Mouse (Mus musculus) thymus, postnatal 25 days (tissue): ENCODE data around the gene Ppm1g.
A peak's percentile ranks its signal among the peaks of the same experiment; 100 is the strongest.

Source experiments
- DNase-seq: peaks from one replicate; pipeline ENCODE4 v3.0.0; 2022

Gene Ppm1g

DNA sequence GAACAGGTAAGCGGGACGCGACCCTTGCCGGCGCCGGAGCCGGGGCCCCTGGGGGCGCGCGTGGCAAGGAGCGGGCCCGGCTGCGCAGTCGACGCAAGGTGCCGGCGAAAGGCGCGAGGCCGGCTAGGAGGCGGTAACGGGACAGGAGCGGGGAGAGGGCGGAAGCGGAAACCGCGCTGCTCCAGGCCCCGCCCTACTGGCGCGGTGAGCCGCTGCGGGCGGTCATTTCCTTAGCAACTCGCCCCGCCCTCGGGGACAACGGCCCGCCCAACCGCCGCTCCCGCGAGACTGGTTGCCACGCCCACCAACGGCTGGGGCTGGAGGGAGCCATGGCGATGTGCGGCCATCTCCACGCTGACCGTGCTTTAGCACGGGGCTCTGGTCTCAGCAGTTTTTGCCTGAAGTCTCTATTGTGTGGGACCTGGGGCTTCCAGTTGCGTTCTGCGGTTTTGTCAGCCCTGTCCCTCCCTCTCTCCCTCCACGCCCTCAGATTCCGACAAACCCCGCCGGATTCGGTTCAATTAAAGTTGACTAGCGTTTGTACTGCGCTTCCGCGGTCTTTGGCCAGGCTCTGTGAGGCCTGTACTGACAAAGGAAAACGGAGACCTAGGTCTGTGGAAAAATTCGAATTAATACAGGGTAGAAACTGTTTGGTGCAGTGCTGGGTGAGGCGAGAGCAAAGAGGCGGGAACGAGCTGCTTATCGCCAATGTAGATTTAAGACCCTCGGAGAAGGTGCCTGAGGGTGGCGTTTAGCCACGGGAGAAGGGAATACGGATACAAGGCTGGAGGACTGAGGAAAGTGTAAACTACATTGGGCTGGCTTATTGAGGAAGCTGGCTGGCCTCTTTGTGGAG is at the start of gene Ppm1g:
Ppm1g (minus strand) TSS at position 240 of the 856 bp plus-strand sequence.
- DNase-seq: peak; percentile 98

DNA sequence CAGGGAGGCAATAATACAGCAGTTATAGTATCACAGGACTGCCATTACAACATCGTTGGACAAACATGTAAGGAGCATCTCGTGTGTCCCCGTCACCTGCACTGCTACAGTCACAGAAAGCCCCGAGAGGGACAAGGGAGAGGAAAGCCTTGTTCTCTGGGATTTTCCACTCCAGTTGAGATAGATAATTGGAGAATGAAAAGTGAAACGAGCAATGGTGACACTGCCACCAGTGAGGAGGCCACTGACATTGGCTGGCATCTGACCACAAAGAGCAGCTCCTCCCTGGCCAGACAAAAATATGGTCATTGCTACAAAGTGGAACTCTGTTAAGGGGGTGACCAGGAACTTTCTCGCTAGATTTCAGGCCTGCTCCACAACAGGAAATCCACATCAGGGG is 47.2 kb upstream of the Ppm1g start:
- DNase-seq: no peak

- DNase-seq: no peak
These were observed 45.6 kb upstream of the Ppm1g start for GRCm38 (mm10) chr5:31266101-31266500.

DNA sequence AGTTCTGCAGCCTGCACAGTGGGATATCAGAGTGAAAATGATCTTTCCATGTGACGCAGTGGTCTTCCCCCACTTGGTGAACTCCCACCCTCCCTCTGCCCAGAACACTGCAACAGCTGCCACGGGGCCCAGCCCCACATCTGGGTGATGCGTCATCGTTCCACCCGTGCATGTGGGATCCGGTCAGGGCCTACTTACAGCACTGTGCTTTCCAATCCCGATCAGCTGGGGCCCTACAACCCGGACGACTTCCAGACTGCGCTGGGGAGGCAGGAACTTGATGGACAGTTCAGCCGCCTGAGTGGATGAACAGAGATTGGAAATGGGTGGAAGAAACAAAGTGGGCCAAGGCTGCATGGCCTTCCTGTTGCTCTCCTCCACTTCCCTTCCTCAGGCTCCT is 37.1 kb upstream of the Ppm1g start:
- DNase-seq: no peak

DNA sequence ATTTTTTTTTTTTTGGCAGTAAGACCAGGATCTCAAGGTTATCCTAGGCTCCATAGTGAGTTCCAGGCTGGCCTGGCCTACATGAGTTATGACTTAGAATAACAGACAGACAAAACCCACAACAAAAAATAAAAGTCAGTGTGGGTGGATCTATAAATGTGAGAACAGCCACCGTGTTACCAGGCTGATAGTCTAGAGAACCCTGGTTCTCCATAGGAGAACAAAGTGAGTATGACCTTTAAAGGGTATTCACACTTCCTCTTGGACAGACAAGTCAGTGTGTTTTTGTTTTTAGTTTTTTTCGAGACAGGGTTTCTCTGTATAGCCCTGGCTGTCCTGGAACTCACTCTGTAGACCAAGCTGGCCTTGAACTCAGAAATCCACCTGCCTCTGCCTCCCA is 35.5 kb upstream of the Ppm1g start:
- DNase-seq: no peak

DNA sequence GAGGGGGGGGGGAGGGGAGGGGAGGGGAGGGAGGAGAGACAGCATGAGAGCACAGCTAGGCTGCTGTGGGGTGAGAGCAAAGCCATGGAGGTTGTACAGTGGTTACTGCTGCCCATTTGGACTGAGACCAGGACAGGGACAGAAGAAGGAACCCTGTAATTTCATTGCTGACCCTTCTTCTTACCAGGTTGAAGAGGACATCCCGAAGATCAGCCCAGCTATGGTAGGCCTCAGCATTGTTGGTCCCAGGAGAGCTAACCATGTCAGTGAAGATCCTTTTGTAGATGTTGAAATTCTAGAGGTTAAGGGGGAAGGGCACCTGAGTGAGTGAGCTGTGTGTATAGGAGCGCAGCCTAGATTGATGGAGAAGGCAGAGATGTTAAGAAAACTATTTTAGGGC is 34.9 kb upstream of the Ppm1g start:
- DNase-seq: no peak

DNA sequence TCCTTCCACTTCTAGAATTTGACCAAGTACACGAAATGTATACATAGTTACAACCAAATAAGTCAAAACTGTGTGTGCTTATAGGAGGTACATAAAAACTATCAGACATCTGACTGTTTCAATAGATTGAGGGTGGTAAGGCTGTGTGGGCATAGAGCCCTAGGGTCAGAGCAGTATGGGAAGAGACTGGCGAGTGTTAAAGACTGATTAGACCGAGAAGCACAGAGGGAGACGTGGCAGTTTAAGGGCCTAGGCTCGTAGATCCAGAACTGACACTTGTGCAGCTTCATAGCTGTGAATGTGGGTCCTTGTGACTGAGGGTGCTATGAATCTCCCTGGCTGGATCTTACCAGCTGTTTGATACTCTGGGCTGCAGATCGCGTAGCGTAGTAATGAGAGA is 34.4 kb upstream of the Ppm1g start:
- no peak for DNase-seq

GRCm38 (mm10) chr5:31254452-31254851 is 34.0 kb upstream of the Ppm1g start:
- no peak for DNase-seq

- DNase-seq: no peak
These were observed 33.3 kb upstream of the Ppm1g start for GRCm38 (mm10) chr5:31253806-31254205.

- no peak for DNase-seq
These were observed 32.5 kb upstream of the Ppm1g start for GRCm38 (mm10) chr5:31252795-31253545.

DNA sequence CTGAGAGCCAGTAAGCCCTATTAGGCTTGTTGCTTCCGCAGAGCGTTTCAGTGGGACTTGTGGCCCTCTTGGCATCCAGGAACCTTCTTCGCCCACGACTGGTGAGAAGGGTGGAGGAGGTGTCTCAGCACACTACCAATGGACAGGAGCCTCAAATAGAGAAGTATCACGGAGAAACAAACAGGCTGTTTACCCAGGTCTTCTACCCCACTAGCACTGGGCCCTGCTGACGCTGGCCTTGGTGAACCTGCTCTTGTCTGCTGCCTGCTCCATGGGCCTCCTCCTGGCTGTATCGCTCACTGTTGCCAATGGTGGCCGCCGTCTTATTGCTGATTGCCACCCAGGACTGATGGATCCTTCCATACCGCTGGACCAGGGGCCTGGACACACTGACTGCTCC is 31.7 kb upstream of the Ppm1g start:
- no peak for DNase-seq

DNA sequence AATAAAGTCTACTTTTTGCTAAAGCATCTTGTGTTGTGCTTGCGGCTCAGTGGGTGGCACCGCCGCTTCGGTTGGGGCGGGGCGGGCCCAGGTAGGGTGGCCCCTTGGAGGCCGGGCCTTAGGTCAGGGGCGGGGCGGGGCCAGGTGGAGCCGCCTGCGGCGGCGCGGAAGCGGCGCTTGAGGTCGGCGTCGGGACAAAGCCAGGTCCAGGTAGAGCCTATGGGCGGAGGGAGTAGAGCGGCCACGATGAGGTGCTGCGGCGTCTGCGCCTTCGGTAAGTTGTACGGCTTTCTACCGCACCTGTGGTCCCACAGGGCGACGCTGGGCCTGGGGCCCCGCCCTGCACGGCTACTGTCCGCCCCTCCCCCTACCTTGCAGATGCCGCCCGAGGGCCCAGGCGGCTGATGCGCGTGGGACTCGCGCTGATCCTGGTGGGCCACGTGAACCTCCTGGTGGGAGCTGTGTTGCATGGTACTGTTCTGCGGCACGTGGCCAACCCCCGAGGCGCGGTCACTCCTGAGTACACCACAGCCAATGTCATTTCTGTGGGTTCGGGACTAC is 31.1 kb upstream of the Ppm1g start, which contains the start of gene Krtcap3:
Krtcap3 (plus strand) TSS at position 151 of the 561 bp plus-strand sequence.
- DNase-seq: peak; percentile 24

GRCm38 (mm10) chr5:31250716-31251115 is 30.2 kb upstream of the Ppm1g start:
- no peak for DNase-seq

GRCm38 (mm10) chr5:31242191-31242590 is 21.7 kb upstream of the Ppm1g start:
- DNase-seq: no peak

- DNase-seq: no peak
These were observed 21.1 kb upstream of the Ppm1g start for GRCm38 (mm10) chr5:31241522-31242034.

DNA sequence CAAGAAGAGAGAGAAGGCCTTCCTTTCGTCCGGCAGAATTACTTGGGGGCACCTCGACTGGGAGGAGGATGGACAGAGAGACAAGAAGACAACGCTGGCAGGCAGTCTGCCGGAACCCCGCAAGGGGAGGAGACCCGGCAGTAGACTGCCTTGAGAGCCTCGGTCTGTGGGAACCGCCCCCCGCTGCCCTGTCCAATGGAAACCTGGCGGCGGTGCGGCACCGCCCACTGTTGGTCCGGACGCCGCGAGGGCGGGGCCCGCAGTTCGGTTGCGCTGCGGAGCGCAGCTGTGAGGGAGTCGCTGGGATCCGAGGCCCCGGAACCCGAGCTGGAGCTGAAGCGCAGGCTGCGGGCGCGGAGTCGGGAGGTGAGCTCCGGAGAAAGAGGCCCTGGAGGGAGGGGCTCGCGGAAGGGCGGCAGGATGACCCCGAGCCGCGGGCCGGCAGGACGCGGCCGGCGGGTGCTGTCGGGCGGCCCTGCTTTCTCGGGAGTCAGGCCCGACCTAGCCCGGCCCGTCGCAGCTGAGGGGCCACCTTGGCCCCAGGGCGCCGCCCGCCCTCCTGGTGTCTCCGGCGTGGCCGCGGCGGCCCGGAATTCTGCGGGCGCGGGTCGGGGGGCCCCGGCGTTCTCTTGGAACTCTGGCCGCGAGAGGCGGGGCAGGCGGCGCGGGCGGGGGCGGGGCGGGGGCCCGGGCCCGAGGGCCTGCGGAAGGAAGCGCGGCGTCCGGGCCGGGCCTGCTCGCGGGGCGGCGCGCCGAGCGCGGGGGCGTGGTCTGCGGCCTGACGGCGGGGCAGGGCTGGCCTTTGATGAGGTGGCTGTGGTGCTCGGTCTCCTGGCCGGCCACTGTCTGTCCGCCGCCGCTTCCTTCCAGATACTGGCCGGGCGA is 20.4 kb upstream of the Ppm1g start, which contains the start of the genes Nrbp1 and Gm9970:
Nrbp1 (plus strand) TSS at position 228 of the 885 bp plus-strand sequence.
Gm9970 (minus strand) TSS at position 596 of the 885 bp plus-strand sequence.
- peak; percentile 96 for DNase-seq

- no peak for DNase-seq
These were observed 6.2 kb upstream of the Ppm1g start for GRCm38 (mm10) chr5:31226641-31227040.

GRCm38 (mm10) chr5:31222696-31223095 is 2.2 kb upstream of the Ppm1g start:
- DNase-seq: no peak

DNA sequence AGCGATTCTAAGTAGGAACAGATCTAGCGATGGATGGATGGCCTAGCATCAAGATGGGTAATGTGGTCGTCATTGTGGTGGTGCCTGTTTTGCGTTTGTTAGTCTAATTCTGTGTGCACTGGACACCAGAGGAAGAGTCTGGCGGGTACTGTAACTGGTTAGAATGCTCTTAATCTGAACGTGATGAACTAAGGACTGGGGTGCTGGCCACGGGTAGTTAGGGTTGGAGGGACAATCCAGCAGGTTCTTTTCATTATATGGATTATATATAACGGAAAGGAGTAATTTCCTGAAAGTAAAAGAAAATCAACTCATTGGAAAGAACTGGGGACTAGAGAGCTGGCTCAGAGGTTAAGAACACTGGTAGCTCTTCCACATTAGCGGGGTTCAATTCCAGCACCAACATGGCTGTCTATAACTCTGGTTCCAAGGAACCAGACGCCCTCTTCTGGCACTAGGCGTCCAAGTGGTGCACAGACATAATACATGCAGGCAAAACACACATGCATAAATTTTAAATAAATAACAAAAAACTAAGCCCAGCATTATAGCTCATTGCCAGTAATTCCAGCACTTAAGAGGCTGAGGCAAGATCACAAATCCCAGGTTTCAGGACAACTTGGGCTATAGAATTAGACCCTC is 938 bp upstream of the Ppm1g start:
- DNase-seq: peak; percentile 47

GRCm38 (mm10) chr5:31219911-31220447 is 508 bp downstream of the Ppm1g start:
- DNase-seq: no peak

- DNase-seq: no peak
These were observed 1.0 kb downstream of the Ppm1g start for GRCm38 (mm10) chr5:31219474-31219873.
